Mouse (Mus musculus) urinary bladder, adult 2 months (tissue): Measurements from ENCODE around the gene Endov. TPM values are rescaled to one million over a fixed set of nuclear protein-coding genes. Genes with fewer than 3 reads are reported as not detected.

Experiments used
- DNase-seq: peaks from one replicate; pipeline ENCODE4 v3.0.0; 2022; ENCODE audit warnings: low spot score
- polyA plus RNA-seq: library from polyadenylated mRNA; depleted of rRNA; stranded (reverse); fragments of >200 nt; gene quantifications from 2 replicates; pipeline ENCODE4 v1.2.3, GENCODE M21; 2012; rRNA removed

Gene Endov
- polyA plus RNA-seq, result 15.7 and 17.7 TPM in 2 replicates

DNA sequence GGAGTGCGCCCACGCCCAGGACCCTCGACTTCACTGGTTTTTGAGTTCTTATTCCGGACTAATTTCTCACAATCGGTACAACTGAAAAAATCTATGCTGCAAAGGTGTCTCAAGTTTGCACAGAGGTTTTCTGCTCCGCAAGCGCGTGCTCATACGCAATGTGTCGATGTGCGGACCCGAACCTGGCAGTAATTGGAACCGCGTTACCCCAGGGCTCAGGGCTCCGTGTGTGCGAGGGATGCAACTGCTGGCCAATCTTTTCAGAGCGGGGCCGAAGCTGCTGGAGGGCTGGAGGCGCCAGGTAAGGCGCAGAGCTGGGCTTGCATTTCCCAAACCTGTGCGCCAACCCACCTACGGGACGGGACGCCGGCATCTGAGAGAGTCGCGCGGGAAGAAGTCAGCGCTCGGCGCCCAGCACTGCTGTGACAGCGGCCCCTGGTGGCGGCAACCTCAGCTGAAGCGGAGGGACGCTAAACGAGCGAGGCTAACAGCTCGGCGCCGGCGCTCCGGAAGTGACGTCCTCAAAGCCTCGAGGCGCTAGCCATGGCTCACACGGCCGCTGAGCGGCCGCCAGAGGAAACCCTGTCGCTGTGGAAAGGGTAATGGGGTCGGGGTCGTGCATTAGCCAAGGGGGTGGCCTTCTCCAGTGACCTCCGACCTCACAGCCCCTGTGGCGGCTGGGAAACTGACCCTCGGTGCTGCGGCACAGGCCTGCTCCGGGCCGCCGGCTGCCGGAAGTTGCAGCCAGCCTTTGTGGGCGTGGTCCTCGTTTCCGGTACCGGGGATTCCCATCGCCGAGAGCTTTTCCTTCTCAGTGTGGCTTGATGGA lies at the start of gene Endov:
TSS of gene Endov (plus strand) at position 487 of the 829 bp plus-strand sequence.
- DNase-seq, result peak; percentile 99

GRCm38 (mm10) chr11:119442199-119442598 lies 48.9 kb upstream of the Endov start:
- DNase-seq, result no peak

GRCm38 (mm10) chr11:119443442-119443841 lies 47.7 kb upstream of the Endov start:
- no peak for DNase-seq

- DNase-seq, result no peak
These were observed 35.0 kb upstream of the Endov start for GRCm38 (mm10) chr11:119456097-119456496.

GRCm38 (mm10) chr11:119477876-119478275 lies 13.3 kb upstream of the Endov start:
- no peak for DNase-seq

- DNase-seq, result no peak
These were observed 542 bp downstream of the Endov start for GRCm38 (mm10) chr11:119491690-119492087.

- no peak for DNase-seq
These were observed 1.7 kb downstream of the Endov start for GRCm38 (mm10) chr11:119492830-119493229.

DNA sequence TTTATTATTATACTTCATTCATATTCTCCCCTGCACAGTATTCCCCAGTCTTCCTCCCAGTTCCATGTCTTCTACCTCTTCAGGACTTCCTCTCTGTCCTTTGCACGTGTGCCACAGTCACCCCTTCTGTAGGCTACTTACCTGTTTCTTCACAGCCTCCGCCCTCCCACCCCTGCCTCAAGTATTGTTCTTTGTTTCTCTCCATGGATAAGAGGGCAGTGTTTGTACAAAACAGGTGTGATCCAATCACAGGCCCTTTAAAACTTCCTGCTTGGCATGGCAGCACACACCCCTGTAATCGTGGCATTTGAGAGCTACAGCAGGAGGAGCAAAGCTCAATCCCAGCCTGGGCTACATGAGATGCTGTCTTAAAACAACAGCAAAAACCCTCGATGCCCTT lies 2.4 kb downstream of the Endov start:
- DNase-seq, result no peak

DNA sequence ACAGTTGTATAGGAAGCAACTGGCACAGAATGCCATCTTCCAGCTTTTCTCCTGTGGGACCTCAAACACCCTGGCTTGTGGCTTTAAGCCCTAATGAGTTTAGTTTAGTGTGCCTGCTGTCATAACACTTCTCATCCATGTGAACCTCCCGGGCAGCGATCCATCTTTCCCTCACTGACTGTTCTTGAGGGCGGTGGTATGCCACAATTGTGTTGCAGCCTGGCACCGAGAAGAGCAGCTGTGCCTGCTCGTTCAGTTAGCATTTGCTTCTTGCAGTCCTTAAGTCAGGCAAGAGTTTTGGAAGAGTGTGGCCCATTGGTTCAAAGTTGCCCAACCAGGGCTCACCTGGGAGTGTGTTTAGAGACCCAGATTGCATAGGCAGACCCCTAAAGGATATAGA lies 5.0 kb downstream of the Endov start:
- DNase-seq, result no peak

DNA sequence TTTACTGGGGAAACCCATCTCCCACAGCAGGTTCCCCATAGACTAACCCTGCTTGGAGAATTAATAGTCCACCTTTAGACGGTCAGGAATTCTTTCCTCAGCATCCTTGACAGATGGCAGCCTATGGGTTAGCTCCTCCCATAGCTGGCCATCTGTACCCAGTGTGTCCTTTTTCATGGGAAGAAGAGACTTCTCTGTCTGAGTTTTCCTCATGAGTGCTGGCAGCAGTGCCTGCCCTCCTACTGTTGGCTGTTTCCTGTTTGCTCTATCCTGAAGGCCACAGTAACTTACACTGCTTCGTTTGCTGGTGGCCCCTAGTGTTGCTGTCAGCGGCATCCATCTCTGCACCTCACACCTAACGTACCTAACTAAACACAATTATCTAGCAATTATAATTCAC lies 6.3 kb downstream of the Endov start:
- DNase-seq, result no peak

DNA sequence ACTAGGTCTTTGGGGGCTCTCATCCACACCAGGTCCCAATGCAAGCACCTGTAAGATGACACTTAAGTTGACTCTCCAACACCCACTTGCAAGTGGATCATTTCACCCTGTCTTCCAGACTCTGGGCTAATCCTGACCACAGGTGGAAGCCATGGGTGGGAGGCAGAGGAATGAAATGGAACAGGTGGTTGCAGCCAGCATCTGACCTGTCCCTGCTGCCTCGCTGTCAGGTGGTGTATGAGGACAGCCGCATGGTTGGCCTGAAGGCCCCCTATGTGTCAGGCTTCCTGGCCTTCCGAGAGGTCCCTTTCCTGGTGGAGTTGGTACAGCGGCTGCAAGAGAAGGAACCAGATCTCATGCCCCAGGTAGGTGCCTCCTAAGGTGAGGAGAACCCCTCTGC lies 8.2 kb downstream of the Endov start:
- DNase-seq, result no peak

GRCm38 (mm10) chr11:119500011-119500410 lies 8.9 kb downstream of the Endov start:
- no peak for DNase-seq

DNA sequence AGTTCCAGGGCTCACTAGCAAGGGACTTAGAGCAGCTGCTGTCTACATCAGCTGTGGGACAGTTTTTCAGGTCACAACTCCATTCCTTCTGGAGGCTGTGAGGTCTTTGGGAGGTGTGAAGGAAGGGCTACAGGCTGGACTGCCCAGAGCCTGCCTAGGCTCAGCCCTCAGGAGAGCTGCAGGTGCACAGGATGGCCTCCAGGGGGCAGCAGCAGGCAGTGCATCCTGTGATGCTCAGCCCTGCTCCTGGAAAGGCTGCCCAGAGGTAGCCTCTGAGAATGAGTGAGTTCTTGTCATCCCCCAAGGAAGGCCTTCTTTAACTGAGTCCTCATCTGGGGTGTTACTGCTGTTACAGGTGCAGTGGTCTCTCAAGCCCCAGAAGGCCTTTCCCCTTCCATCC lies 12.5 kb downstream of the Endov start:
- DNase-seq, result peak; percentile 48

DNA sequence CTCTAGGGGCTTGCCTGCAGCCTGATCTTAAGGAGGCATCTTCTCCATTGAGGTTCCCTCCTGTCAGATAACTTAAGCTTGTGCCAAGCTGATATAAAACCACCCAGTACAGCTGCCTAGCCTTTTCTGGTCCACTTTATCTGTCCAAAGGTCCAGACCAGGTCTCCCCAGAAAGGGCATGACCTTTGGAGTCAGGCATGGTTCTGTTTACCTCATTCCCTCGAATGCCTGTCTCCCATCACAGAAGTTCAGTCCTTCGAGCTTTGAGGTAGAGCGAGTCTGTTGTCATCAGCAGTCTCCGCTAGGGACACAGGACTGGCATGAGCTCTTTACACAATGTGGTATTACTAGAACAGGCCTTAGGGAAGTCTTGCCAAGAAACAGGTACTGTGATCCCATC lies 15.2 kb downstream of the Endov start:
- DNase-seq, result no peak

- no peak for DNase-seq
These were observed 16.6 kb downstream of the Endov start for GRCm38 (mm10) chr11:119507772-119508171.

DNA sequence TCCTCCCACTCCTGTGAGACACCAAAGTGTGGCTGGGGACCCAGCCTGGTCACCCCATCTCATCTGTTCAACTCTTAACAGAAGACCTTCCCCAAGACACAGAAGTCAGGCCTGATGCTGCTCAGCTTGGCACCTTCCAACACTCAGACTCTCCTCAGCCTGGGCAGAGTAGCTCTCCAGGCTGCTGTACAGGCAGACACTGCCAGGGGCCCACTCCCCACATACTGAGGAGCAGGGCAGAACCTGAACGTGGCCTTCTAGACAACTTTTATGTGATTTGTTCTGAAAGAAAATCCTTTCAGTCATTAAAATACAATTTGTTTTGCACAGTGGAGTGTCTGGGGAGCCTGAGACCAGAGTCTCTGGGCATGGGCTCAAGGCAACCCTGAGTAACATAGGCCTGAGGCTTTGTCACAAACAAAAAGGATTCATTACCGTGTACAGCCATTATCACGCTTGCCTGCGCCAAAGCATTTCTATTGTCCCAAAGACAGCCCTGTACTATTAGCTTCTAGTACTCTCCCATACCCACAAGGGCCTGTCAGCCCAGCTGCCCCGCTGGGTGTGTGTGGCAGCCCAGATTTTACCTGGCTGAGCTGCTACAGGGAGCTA lies 18.1 kb downstream of the Endov start:
- no peak for DNase-seq

- no peak for DNase-seq
These were observed 22.0 kb downstream of the Endov start for GRCm38 (mm10) chr11:119513038-119513659.

- no peak for DNase-seq
These were observed 23.1 kb downstream of the Endov start for GRCm38 (mm10) chr11:119514108-119514860.

GRCm38 (mm10) chr11:119514967-119515636 lies 24.0 kb downstream of the Endov start:
- no peak for DNase-seq

DNA sequence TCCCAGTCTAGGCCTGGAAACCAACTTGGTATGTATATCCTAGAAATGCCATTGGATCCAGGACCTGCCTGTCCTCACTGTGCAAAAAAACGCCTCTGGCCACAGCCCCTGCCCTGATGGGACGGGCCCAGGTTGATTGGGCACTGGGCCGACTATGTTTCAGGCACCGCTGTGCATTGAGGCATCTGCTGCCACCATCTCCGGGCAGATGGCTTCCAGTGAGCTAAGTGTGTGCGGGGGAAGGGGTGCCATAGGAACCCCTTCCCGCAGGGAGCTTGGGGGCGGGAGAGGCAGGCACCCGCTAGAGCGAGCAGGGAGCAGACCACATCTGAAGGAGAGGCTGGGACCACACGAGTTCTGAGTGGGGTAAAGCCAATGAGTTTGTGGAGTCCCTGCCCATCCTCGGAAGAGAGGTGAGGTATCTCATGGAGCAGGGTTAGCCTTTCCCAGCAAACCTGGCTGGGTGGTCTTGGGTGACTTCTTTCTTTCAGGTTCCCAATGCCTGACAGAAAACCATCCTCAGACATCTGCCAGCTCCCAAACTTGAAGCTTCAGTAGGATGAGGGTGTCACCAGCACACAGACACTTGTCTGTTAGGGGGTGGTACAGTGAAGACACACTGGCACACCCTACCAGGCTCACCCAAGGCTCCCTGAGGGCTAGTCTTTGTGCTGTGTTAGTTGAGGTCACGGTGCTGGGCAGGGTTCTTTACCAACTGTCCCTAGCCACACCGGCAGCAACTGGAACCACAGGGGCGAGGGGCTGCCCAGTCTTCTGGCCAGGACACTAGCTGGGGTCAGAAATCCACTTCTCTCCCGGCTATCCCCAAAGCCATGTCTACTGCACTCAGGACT lies 24.9 kb downstream of the Endov start:
- DNase-seq, result no peak
